10 mouse cellular contexts compared by ENCODE assay signal in genomic region chr3:51225979-51226378, GRCm38 (mm10). TPM values are rescaled to one million over a fixed set of nuclear protein-coding genes. Genes with fewer than 3 reads are reported as not detected.
DNase-seq lines count a peak whose midpoint lies in the region; ATAC-seq and TF ChIP-seq lines count a peak whose summit lies in the region.
"Had no signal": no experiment of that assay in that cellular context is flagged by ENCODE, and none has a peak within 500 bp of the region (broad histone marks: within the 10 kb centered on the region; RNA-seq: fewer than 3 reads in every experiment).

No protein-coding gene starts in this region.

- H3ac ChIP-seq in myocyte (ENCODE audit: control insufficient read depth, insufficient read length): no peak overlapping the region

- no peak for TF ChIP-seq POLR2A in cortical plate, adult 2 months (IDR thresholded peaks at IDR 0.05; ENCODE audit: extremely low read depth, insufficient read depth, low read length)
- TF ChIP-seq POLR2A in myocyte (IDR thresholded peaks at IDR 0.05; ENCODE audit: insufficient read length, low read depth): no peak

- H3K79me2 ChIP-seq in myocyte (ENCODE audit: control insufficient read depth, insufficient read depth): peaks cover 46% of the 10 kb centered on the region

- no peak for ATAC-seq in kidney, embryonic 14.5 days (ENCODE audit: low FRiP score, low TSS enrichment)
- no peak for ATAC-seq in intestine, embryonic 14.5 days (replicated peaks; ENCODE audit: low FRiP score, low TSS enrichment, low read depth)
- ATAC-seq: Patski had no signal

- H3K27me3 ChIP-seq in kidney, embryonic 14.5 days (ENCODE audit: control insufficient read depth, insufficient read depth, low read length): no peaks in the 10 kb centered on the region
- H3K27me3 ChIP-seq in intestine, embryonic 14.5 days (replicated peaks; ENCODE audit: control insufficient read depth, insufficient read depth, low read length): no peaks in the 10 kb centered on the region
- no peaks in the 10 kb centered on the region for H3K27me3 ChIP-seq in myocyte (ENCODE audit: control insufficient read depth, insufficient read depth, insufficient read length)
- H3K27me3 ChIP-seq: Patski had no signal

- H3K4me3 ChIP-seq in kidney, embryonic 14.5 days (ENCODE audit: low read length): peak overlapping the region; percentile 89; the same call in 1 of the 2 replicates
- H3K4me3 ChIP-seq in cortical plate, adult 2 months (ENCODE audit: insufficient read depth, low read length): peak overlapping the region; percentile 48; the same call in 1 of the 2 replicates
- peak overlapping the region; percentile 82; the same call in 1 of the 2 replicates for H3K4me3 ChIP-seq in intestine, embryonic 14.5 days (ENCODE audit: low read depth, low read length)
- peak overlapping the region; percentile 44 for H3K4me3 ChIP-seq in myocyte

- 97% methylated on average over 10 of the region's 10 CpGs for WGBS in kidney, embryonic 14.5 days
- 93% methylated on average over 10 of the region's 10 CpGs for WGBS in intestine, embryonic 14.5 days

- H3K4me2 ChIP-seq in kidney, embryonic 14.5 days (replicated peaks; ENCODE audit: low read depth, low read length): peak overlapping the region; percentile 64
- H3K4me2 ChIP-seq in intestine, embryonic 14.5 days (ENCODE audit: low read length): peak overlapping the region; percentile 77
- peak overlapping the region; percentile 90 for H3K4me2 ChIP-seq in myocyte (ENCODE audit: low read depth)

- no peak overlapping the region for H3K9ac ChIP-seq in kidney, embryonic 14.5 days (ENCODE audit: low read depth, low read length)
- H3K9ac ChIP-seq in intestine, embryonic 14.5 days (ENCODE audit: low read length): no peak overlapping the region

- TF ChIP-seq CTCF in cortical plate, adult 2 months (IDR thresholded peaks at IDR 0.05; ENCODE audit: extremely low read depth, insufficient read depth, low read length): no peak

- H3K27ac ChIP-seq in kidney, embryonic 14.5 days (ENCODE audit: low read depth, low read length): no peak overlapping the region
- no peak overlapping the region for H3K27ac ChIP-seq in cortical plate, adult 2 months (ENCODE audit: insufficient read depth, low read length)
- no peak overlapping the region for H3K27ac ChIP-seq in intestine, embryonic 14.5 days (ENCODE audit: low read depth)

- H3K4me1 ChIP-seq in kidney, embryonic 14.5 days (ENCODE audit: control insufficient read depth, insufficient read depth, low read length): peaks cover 13% of the 10 kb centered on the region
- H3K4me1 ChIP-seq in cortical plate, adult 2 months (ENCODE audit: control insufficient read depth, insufficient read depth, low read length): peaks cover 5% of the 10 kb centered on the region; the same call in 1 of the 2 replicates
- H3K4me1 ChIP-seq in intestine, embryonic 14.5 days (replicated peaks; ENCODE audit: control insufficient read depth, insufficient read depth, low read length): peaks cover 11% of the 10 kb centered on the region; the same call in 1 of the 2 replicates

- H3K9me3 ChIP-seq in kidney, embryonic 14.5 days (ENCODE audit: control insufficient read depth, low read length): no peaks in the 10 kb centered on the region
- H3K9me3 ChIP-seq in intestine, embryonic 14.5 days (ENCODE audit: control insufficient read depth, low read length): no peaks in the 10 kb centered on the region

- DNase-seq in kidney, postnatal 4 days: no peak
- DNase-seq in intestine, embryonic 14.5 days (ENCODE audit: low spot score): no peak
- no peak for DNase-seq in layer of hippocampus, adult 9-10 months (ENCODE audit: low spot score)
- DNase-seq in left cerebral cortex, adult 9 months (ENCODE audit: low spot score in 2 of 2): no peak
- DNase-seq in kidney, postnatal 10 days: no peak
- DNase-seq: lung, adult 2 months had no signal

- no peaks in the 10 kb centered on the region for H3K36me3 ChIP-seq in kidney, embryonic 14.5 days (ENCODE audit: control insufficient read depth, insufficient read depth, low read length)
- H3K36me3 ChIP-seq in intestine, embryonic 14.5 days (ENCODE audit: control insufficient read depth, insufficient read depth, low read length): no peaks in the 10 kb centered on the region
- H3K36me3 ChIP-seq in myocyte (ENCODE audit: control insufficient read depth, insufficient read depth): no peaks in the 10 kb centered on the region

TF ChIP-seq in myocyte, 11 proteins besides CTCF, POLR2A, EP300 and RAD21:
- no peak for TF ChIP-seq USF1 (IDR thresholded peaks at IDR 0.05; ENCODE audit: low read depth)
- TF ChIP-seq TCF12 (IDR thresholded peaks at IDR 0.05; ENCODE audit: insufficient read depth, poor library complexity, severe bottlenecking): no peak
- no peak for TF ChIP-seq SRF (IDR thresholded peaks at IDR 0.05; ENCODE audit: control insufficient read depth, insufficient read length, low read depth)
- no peak for TF ChIP-seq MAX (IDR thresholded peaks at IDR 0.05; ENCODE audit: low read depth)
- TF ChIP-seq CEBPB (IDR thresholded peaks at IDR 0.05; ENCODE audit: insufficient read depth, poor library complexity, severe bottlenecking): no peak
- no peak for TF ChIP-seq TCF3 (IDR thresholded peaks at IDR 0.05; ENCODE audit: insufficient read length, low read depth)
- no peak for TF ChIP-seq MYOD1 (IDR thresholded peaks at IDR 0.05; ENCODE audit: control insufficient read depth in 1 of 3, insufficient read length in 2 of 3, low read depth in 2 of 3)
- TF ChIP-seq E2F4 (IDR thresholded peaks at IDR 0.05; ENCODE audit: insufficient read depth): no peak

RNA-seq across cellular contexts. Expression of gene Noct, which starts 1.7 kb away (rescaled TPM):
- 8.0 and 10.4 TPM in 2 replicates for polyA plus RNA-seq in kidney, embryonic 14.5 days (2014; fragmentation: Nextera tagmentation; extraction: Ambion mirVana)
- polyA plus RNA-seq in cortical plate, adult 2 months (2012; rRNA removed): 31.8 and 32.5 TPM in 2 replicates
- 7.0 and 7.7 TPM in 2 replicates for polyA plus RNA-seq in intestine, embryonic 14.5 days (2014; fragmentation: Nextera tagmentation; extraction: Ambion mirVana)
- polyA plus RNA-seq in myocyte (2012; fragmentation: generic; extraction: Trizol): 7.2 TPM
